Mouse (Mus musculus): ENCODE results near the gene Nck1. TPM values are rescaled to one million over a fixed set of nuclear protein-coding genes. Genes with fewer than 3 reads are reported as not detected.

Nck1 gene
- polyA plus RNA-seq, 1 experiment from 2014 or later: 63.5 TPM

DNA sequence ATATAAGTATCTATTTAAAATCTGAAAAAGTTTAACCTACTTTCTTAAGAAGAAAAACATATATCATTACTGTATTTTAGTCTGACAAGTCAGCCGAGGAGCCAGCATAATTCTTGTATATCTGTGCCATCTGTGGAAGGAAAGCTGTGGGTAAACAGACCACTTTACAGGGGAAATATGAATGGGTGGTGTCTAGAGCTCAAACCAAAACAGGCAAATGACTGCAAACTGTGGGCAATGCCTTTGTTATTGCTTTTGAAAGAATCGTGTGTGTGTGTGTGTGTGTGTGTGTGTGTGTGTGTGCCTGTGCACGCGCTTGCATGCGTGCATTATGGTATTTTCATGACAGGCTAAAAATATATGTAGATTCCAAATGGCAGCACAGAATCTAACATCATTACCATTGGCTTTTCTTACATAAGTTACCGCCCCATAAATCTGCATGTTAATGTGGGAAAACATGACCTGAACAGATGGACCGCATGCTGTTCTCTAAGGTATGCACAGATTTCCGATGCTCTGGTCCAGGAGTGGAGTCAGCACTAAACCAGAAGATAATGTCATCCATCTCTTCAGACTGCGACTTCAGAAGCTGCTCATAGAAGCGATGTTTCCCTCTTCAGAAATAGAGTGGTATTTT is 14.4 kb upstream of the Nck1 start:
- WGBS: 94% methylated on average over 10 of the region's 10 CpGs
- Histone ChIP-seq H3K27ac (replicated peaks) (no peak overlapping the region), H3K27me3 (ENCODE audit: low read depth, poor library complexity, severe bottlenecking) (no peaks in the 10 kb centered on the region), H3K9me3 (replicated peaks) (no peaks in the 10 kb centered on the region), H3K4me3 (no peak overlapping the region), H3K4me1 (no peaks in the 10 kb centered on the region), H3K36me3 (no peaks in the 10 kb centered on the region)
- no peak for DNase-seq (ENCODE audit: low spot score)

DNA sequence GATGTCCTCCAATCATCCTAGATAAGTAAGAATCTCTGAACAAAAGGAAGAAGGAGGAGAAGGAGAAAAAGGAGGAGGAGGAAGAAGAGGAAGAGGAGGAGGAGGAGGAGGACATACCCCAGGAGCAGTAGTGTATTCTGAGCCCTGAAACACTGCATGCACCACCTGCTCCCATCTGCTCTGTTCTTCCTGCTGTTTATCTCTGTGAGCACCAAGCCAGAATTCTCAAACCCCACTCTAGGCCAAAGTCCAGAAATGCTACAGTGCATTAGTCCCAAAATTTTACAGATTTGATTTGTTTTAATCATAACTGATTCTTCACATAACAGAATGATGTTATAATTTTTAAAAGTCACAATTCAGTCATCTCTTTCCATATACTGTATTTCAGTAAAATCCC is 13.1 kb upstream of the Nck1 start:
- no peaks in the 10 kb centered on the region for H3K36me3 ChIP-seq
- DNase-seq (ENCODE audit: low spot score): no peak

DNA sequence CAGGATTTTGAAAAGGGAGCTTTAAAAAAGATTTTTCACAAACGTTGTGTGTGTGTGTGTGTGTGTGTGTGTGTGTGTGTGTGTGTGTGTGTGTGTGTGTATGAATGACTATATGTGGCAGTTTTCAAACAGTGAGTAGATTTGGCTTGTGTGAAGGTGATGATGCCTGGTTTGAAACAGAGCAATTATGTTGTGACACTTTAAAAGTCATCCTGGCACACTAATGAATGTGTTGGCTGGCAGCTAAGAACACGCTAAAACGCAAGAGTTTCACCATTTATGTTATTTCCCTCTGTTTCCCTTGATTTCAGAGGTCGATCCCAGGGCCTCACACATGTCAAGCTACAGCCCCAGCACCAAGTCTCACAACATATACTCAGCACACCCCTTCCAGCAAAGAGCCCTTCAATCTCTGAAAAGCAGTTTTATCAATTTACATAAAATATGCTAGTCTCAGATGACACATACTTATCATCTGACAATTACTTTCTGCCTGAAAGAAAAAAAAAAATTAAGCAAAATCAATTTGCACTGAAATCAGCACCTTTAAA is 12.2 kb upstream of the Nck1 start:
- Histone ChIP-seq H3K27me3 (ENCODE audit: low read depth, poor library complexity, severe bottlenecking) (no peaks in the 10 kb centered on the region), H3K36me3 (peaks cover 1% of the 10 kb centered on the region; the same call in 1 of the 2 replicates), H3K4me3 (no peak overlapping the region), H3K9me3 (replicated peaks) (no peaks in the 10 kb centered on the region), H3K27ac (replicated peaks) (no peak overlapping the region), H3K4me1 (no peaks in the 10 kb centered on the region)
- WGBS: 87% methylated on average over 4 of the region's 4 CpGs
- DNase-seq (ENCODE audit: low spot score): no peak

More for the DNA sequence above, 13.1 kb upstream of the Nck1 start:
- Histone ChIP-seq H3K4me1 (no peaks in the 10 kb centered on the region), H3K9me3 (replicated peaks) (no peaks in the 10 kb centered on the region), H3K27me3 (ENCODE audit: low read depth, poor library complexity, severe bottlenecking) (no peaks in the 10 kb centered on the region), H3K27ac (replicated peaks) (no peak overlapping the region), H3K4me3 (no peak overlapping the region)

DNA sequence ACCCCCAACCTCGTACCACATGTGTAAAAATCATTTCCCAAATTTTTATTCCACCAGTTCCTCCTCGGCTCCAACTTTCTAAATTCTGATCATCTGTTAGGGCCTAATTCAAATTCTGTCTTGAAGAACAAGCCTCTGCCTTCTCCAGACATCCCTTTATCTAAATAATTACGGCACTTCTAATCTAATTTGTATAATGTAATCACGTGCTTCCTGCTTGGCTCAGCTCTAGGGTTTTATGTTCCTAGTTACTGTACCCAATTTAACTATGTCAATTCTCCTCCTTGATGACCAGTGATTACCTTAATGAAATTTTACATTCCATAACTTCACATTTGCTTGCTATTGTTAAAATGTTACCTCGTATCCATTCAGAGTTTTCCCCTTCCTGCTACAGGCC is 9.8 kb upstream of the Nck1 start:
- H3K27me3 ChIP-seq (ENCODE audit: low read depth, poor library complexity, severe bottlenecking): no peaks in the 10 kb centered on the region
- 83% methylated on average over 5 of the region's 5 CpGs for WGBS
- no peaks in the 10 kb centered on the region for H3K4me1 ChIP-seq
- H3K27ac ChIP-seq (replicated peaks): no peak overlapping the region
- no peak for DNase-seq (ENCODE audit: low spot score)
- H3K4me3 ChIP-seq: no peak overlapping the region
- H3K36me3 ChIP-seq: peaks cover 13% of the 10 kb centered on the region
- H3K9me3 ChIP-seq (replicated peaks): no peaks in the 10 kb centered on the region; the same call in 1 of the 2 replicates

DNA sequence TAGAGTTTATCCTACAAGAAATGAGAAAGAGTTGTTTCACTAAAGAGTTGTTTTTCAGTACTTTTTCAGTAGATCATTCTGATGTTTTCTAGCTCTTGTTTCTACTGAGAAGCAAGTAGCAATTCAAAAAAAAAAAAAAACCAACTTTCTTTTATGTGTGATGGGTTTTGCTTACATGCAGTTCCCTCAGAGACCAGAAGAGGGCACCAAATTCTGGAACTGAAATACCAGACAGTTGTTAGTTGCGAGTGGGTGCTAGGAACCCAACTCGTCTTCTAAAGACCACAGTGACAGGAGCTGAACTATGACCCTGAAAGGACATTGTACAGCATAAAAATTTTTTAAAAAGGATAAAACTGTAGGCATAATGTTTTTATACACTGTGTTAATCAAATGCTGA is 2.4 kb upstream of the Nck1 start:
- DNase-seq (ENCODE audit: low spot score): no peak
- WGBS: 87% methylated on average over 2 of the region's 2 CpGs
- H3K36me3 ChIP-seq: peaks cover 27% of the 10 kb centered on the region

DNA sequence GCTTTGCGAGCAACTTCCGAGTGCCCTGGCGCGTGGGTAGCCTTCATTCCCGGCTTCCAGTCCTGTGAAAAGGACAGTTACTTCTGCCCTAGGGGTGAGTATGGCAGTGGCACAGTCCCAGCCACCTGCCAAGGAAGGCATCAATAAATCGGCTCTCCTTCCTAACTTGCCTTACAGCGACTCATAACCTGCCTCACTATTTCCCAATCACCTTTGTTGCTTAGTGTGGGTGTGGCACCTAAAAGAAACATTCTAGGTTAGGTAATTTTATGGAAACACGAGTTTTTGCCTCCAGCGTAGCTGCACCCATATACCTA is 618 bp upstream of the Nck1 start:
- peaks cover 29% of the 10 kb centered on the region for H3K4me1 ChIP-seq
- peak overlapping the region; percentile 96 for H3K4me3 ChIP-seq
- H3K27me3 ChIP-seq (ENCODE audit: low read depth, poor library complexity, severe bottlenecking): no peaks in the 10 kb centered on the region
- WGBS: 17% methylated on average over 9 of the region's 9 CpGs
- H3K9me3 ChIP-seq (replicated peaks): peaks cover 12% of the 10 kb centered on the region
- DNase-seq (ENCODE audit: low spot score): no peak
- H3K27ac ChIP-seq (replicated peaks): peak overlapping the region; percentile 96
- peaks cover 17% of the 10 kb centered on the region for H3K36me3 ChIP-seq

More for the DNA sequence above, 2.4 kb upstream of the Nck1 start:
- Histone ChIP-seq H3K9me3 (replicated peaks) (peaks cover 12% of the 10 kb centered on the region), H3K4me3 (no peak overlapping the region), H3K27ac (replicated peaks) (no peak overlapping the region), H3K27me3 (ENCODE audit: low read depth, poor library complexity, severe bottlenecking) (no peaks in the 10 kb centered on the region), H3K4me1 (peaks cover 28% of the 10 kb centered on the region)

DNA sequence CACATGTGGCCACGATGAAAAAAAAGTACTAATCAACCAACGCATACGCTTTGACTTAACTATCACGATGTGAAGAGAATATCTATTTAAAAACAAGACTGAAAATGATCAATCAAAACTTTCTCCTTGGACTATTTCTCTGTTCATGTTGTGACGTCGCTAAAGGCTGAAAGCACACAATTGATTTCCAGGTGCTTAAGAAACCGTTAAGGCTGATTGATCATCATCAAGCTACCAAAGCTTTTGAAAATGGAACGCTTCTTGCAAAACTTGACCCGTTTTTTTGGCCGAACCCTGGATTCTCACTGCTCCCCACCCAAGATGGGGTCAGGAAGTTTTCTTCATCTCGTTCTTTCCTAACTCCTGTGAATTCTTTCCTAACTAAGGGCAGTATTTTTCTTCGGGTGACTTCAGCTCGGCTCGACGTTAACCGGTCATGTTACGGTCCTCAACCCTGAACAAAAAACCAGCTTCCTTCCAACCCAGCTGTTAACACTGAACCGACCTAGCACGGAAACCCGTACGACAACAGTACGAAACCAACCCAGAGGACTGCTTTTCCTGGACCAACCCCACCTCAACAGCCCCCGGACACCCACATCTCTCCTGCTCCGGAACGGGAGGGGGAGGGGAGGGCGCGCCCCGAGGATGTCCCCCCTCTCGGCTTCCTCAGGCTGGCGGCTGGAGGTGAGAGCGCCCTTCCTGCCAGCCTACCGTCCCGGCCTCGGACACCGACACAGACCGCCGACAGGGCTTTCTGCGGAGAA is 803 bp downstream of the Nck1 start:
- Histone ChIP-seq H3K36me3 (peaks cover 14% of the 10 kb centered on the region), H3K4me1 (peaks cover 29% of the 10 kb centered on the region), H3K27ac (replicated peaks) (peak overlapping the region; percentile 96), H3K27me3 (ENCODE audit: low read depth, poor library complexity, severe bottlenecking) (no peaks in the 10 kb centered on the region), H3K9me3 (replicated peaks) (peaks cover 12% of the 10 kb centered on the region), H3K4me3 (peak overlapping the region; percentile 96)
- WGBS: 2% methylated on average over 38 of the region's 38 CpGs
- DNase-seq (ENCODE audit: low spot score): no peak

DNA sequence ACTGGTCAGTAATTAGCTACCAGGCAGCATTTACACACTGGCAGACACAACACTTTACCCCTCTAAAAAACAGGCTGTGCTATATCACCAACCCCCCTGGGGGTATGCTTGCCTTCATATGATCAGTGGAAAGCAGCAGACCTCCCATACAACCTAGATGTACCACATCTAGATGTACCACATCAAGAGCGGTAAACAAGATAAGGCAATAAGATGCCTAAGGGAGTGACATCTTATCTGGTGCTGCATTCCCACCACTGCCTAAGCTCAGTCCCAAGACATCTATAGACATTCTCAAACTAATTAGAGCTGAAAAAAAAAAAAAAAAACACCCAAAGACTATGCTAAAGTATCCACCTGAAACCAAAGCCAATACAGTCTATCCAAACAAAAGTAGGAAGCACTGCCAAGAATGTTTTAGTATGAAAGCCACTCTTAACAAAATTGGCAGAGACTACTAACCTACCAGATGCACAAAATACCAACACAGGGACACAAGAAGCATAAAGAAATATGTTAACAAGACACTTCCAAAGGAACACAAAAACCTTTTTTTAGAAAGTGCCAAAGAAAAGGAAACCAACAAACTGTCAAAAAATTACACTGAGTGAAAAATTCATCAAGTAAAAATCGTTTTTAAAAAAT is 10.2 kb downstream of the Nck1 start:
- no peaks in the 10 kb centered on the region for H3K4me1 ChIP-seq
- no peak overlapping the region for H3K4me3 ChIP-seq
- no peaks in the 10 kb centered on the region for H3K9me3 ChIP-seq (replicated peaks)
- no peaks in the 10 kb centered on the region for H3K27me3 ChIP-seq (ENCODE audit: low read depth, poor library complexity, severe bottlenecking)
- H3K36me3 ChIP-seq: peaks cover 9% of the 10 kb centered on the region; the same call in 1 of the 2 replicates
- DNase-seq (ENCODE audit: low spot score): no peak
- H3K27ac ChIP-seq (replicated peaks): no peak overlapping the region
- 95% methylated on average over 2 of the region's 2 CpGs for WGBS

DNA sequence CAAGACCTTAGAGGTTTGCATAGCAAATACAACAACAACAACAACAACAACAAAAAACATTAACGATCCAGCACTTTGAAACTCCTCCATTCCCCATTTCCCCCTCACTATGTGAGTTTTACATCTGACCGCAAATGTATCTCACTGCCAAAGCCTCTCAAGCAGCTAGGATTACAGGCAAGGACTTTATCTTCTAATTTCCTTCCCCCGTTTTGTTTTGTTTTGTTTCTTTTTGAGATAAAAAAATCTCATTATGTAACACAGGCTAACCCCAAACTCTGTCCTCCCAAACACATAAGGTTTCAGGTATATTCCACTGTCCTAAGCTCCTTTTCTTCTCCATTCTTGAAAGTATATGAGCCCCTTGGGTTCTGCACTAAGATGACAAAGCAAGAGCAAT is 11.2 kb downstream of the Nck1 start:
- Histone ChIP-seq H3K27me3 (ENCODE audit: low read depth, poor library complexity, severe bottlenecking) (no peaks in the 10 kb centered on the region), H3K4me3 (no peak overlapping the region), H3K9me3 (replicated peaks) (no peaks in the 10 kb centered on the region), H3K4me1 (no peaks in the 10 kb centered on the region), H3K27ac (replicated peaks) (no peak overlapping the region), H3K36me3 (peaks cover 9% of the 10 kb centered on the region; the same call in 1 of the 2 replicates)
- no peak for DNase-seq (ENCODE audit: low spot score)
- 93% methylated on average over 3 of the region's 3 CpGs for WGBS

DNA sequence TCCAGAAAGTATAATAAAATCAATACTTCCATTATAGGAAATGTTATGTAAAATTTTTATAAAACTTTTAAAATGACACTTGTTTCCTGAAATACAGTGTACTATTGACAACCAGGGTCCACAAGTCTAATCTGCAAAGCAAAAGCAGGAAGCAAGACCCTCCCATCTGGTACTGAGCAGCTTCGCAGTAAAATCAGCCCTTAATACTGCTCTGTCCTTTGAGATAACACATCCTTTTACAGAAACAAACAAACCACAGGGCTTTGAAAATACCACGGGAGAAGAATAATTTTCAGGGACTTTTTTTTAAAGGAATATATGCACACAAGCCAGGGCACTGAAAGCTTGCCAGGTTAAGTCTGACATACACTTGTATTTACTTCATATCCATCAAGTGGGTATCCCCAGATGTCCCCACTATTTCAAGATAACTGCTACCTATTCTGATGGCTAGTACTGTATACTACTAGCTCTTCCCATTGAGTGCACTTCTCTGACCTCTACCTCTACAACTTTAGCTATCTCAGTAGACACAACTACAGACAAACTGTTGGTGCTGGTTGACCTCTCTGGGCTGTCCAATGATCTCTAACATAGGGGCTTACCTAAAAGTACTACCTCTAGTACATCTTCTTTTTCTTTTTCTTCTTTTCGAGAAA is 13.0 kb downstream of the Nck1 start:
- WGBS: 88% methylated on average over 3 of the region's 3 CpGs
- Histone ChIP-seq H3K27me3 (ENCODE audit: low read depth, poor library complexity, severe bottlenecking) (no peaks in the 10 kb centered on the region), H3K36me3 (peaks cover 19% of the 10 kb centered on the region)

DNA sequence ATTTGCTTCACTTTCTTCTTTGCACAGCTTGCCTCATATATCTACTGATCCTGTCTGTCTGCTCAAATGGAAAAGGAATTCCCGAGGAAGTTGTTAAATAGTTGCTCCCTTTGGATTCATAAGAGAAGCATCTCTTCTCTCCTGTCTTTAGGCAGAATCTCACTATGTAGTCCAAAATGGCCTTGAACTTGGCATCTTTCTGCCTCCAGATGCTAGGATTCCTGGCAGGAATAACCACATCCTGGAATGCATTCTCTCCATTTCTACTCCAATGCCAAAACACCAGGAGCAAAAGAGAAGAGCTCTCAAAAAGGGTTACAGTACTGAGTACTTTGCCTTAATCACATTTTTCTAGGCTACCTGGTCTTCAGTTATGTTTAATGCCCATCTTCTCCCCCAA is 14.6 kb downstream of the Nck1 start:
- DNase-seq (ENCODE audit: low spot score): no peak
- Histone ChIP-seq H3K9me3 (replicated peaks) (peaks cover 10% of the 10 kb centered on the region), H3K4me1 (no peaks in the 10 kb centered on the region), H3K27ac (replicated peaks) (no peak overlapping the region), H3K27me3 (ENCODE audit: low read depth, poor library complexity, severe bottlenecking) (no peaks in the 10 kb centered on the region), H3K4me3 (no peak overlapping the region), H3K36me3 (peaks cover 13% of the 10 kb centered on the region)
- WGBS: 92% methylated on average over 1 of the region's 1 CpGs

More for the DNA sequence above, 13.0 kb downstream of the Nck1 start:
- DNase-seq (ENCODE audit: low spot score): no peak
- no peaks in the 10 kb centered on the region for H3K4me1 ChIP-seq
- no peak overlapping the region for H3K4me3 ChIP-seq
- H3K9me3 ChIP-seq (replicated peaks): peaks cover 10% of the 10 kb centered on the region
- H3K27ac ChIP-seq (replicated peaks): no peak overlapping the region

DNA sequence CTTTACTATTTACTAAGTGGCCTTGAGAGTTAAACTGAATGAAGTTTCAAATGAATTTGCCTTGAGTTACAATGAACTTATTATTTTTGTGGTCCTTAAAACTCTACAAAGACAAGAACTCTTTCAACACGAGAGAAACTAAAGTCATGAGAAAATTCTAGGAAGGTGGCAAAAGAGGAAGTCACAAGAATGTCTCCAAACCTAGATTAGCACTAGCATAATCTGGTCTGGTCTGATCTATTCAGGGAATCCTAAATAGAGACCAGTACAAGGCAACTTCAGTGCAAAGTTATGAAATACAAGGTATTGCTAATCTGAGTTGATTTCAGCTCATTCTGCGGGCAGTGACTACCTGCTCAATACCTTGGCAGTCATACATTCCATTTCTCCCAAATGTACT is 20.7 kb downstream of the Nck1 start:
- Histone ChIP-seq H3K9me3 (replicated peaks) (peaks cover 10% of the 10 kb centered on the region), H3K36me3 (peaks cover 11% of the 10 kb centered on the region), H3K4me3 (no peak overlapping the region), H3K27me3 (ENCODE audit: low read depth, poor library complexity, severe bottlenecking) (no peaks in the 10 kb centered on the region), H3K4me1 (no peaks in the 10 kb centered on the region), H3K27ac (replicated peaks) (no peak overlapping the region)
- WGBS: 89% methylated on average over 2 of the region's 2 CpGs
- DNase-seq (ENCODE audit: low spot score): no peak

Measured in midbrain, embryonic 10.5 days (tissue).